Mouse (Mus musculus): Measurements from ENCODE around the gene Mthfr.

DNA sequence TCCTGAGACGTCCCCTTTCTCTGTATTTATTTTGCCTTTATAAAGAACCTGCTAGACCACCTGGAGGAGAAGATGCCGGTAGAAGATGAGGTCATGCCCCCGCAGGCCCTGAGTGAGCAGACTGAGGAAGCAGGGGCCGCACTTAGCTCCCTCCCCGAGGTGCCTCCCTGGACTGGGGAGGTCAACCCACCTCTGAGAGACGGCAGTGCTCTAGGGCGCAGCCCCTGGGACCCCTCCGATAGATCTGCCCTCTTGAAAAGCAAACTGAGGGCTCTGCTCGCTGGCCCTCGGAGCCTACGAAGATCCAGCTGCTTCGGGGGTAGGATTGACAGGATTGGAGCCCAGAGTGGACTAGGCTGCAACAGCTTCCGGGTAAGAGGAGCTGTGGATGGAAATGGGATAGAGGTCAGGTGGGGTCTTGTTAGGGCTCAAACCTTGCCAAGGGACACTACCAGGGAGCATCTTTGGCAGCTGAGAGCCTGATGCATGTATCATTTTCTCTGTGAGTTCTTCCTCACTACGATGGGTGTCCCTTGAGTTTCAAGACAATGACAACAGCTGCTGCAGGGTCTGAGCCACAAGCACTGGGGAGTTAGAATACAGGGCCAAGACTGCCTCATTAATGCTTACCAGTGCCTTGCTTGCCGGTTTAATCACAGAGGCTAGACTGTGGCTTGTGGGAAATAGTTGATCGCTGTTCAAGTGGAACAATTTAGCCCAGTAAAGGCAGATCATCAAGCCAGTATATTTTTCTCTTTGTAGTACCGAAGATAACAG is 37.7 kb upstream of the Mthfr start:
- TF ChIP-seq CTCF (IDR thresholded peaks at IDR 0.05; ENCODE audit: extremely low read depth, insufficient read depth, low read length) (no peak), POLR2A (IDR thresholded peaks at IDR 0.05; ENCODE audit: extremely low read depth, insufficient read depth, low read length) (no peak)

All from cortical plate, adult 2 months (tissue).